Mouse (Mus musculus): ENCODE measurements at regions not wholly inside any gene's neighbourhood (a gene's known extent, or its start where the extent isn't known, plus 50 kb on each side); places are given as distances from the start of the nearest gene placed in this dataset.
A peak's percentile ranks its signal among the peaks of the same experiment; 100 is the strongest.

GRCm38 (mm10) chr14:66442576-66442975 lies 433.6 kb upstream of the Gulo start:
- no peak for ATAC-seq (ENCODE audit: insufficient number of reproducible peaks, low FRiP score)
- H3K9ac ChIP-seq: no peak overlapping the region
- WGBS: 13% methylated on average over 1 of the region's 1 CpGs

GRCm38 (mm10) chr14:66441825-66442224 lies 432.8 kb upstream of the Gulo start:
- H3K4me1 ChIP-seq (replicated peaks): peaks cover 9% of the 10 kb centered on the region
- 50% methylated on average over 4 of the region's 4 CpGs for WGBS
- no peak for ATAC-seq (ENCODE audit: insufficient number of reproducible peaks, low FRiP score)
- no peaks in the 10 kb centered on the region for H3K27me3 ChIP-seq (replicated peaks)
- H3K9ac ChIP-seq: no peak overlapping the region
- no peak overlapping the region for H3K4me2 ChIP-seq
- H3K36me3 ChIP-seq: no peaks in the 10 kb centered on the region
- no peak overlapping the region for H3K4me3 ChIP-seq
- H3K27ac ChIP-seq (ENCODE audit: poor library complexity, severe bottlenecking): no peak overlapping the region
- 0 out of 2 replicates have a peak, but pooled peaks cover 5% of the 10 kb centered on the region for H3K9me3 ChIP-seq (replicated peaks)

More at GRCm38 (mm10) chr14:66442576-66442975, 433.6 kb upstream of the Gulo start:
- no peak overlapping the region for H3K4me3 ChIP-seq
- no peak overlapping the region for H3K4me2 ChIP-seq
- no peaks in the 10 kb centered on the region for H3K36me3 ChIP-seq
- no peak overlapping the region for H3K27ac ChIP-seq (ENCODE audit: poor library complexity, severe bottlenecking)
- no peaks in the 10 kb centered on the region for H3K27me3 ChIP-seq (replicated peaks)
- 0 out of 2 replicates have a peak, but pooled peaks cover 5% of the 10 kb centered on the region for H3K9me3 ChIP-seq (replicated peaks)
- peaks cover 9% of the 10 kb centered on the region for H3K4me1 ChIP-seq (replicated peaks)

GRCm38 (mm10) chr14:66438572-66438971 lies 429.6 kb upstream of the Gulo start:
- peaks cover 9% of the 10 kb centered on the region for H3K4me1 ChIP-seq (replicated peaks)
- no peak overlapping the region for H3K4me2 ChIP-seq
- no peaks in the 10 kb centered on the region for H3K27me3 ChIP-seq (replicated peaks)
- H3K9me3 ChIP-seq (replicated peaks): no peaks in the 10 kb centered on the region
- H3K36me3 ChIP-seq: no peaks in the 10 kb centered on the region
- H3K27ac ChIP-seq (ENCODE audit: poor library complexity, severe bottlenecking): peak overlapping the region; percentile 48
- WGBS: 68% methylated on average over 1 of the region's 1 CpGs
- no peak for ATAC-seq (ENCODE audit: insufficient number of reproducible peaks, low FRiP score)
- no peak overlapping the region for H3K9ac ChIP-seq
- no peak overlapping the region for H3K4me3 ChIP-seq

GRCm38 (mm10) chr14:66438001-66438400 lies 429.0 kb upstream of the Gulo start:
- 0 out of 2 replicates have a peak, but pooled peaks cover 3% of the 10 kb centered on the region for H3K9me3 ChIP-seq (replicated peaks)
- no peak overlapping the region for H3K4me2 ChIP-seq
- no peaks in the 10 kb centered on the region for H3K27me3 ChIP-seq (replicated peaks)
- H3K9ac ChIP-seq: no peak overlapping the region
- 46% methylated on average over 1 of the region's 1 CpGs for WGBS
- ATAC-seq (ENCODE audit: insufficient number of reproducible peaks, low FRiP score): no peak
- H3K36me3 ChIP-seq: no peaks in the 10 kb centered on the region
- peaks cover 9% of the 10 kb centered on the region for H3K4me1 ChIP-seq (replicated peaks)
- H3K27ac ChIP-seq (ENCODE audit: poor library complexity, severe bottlenecking): peak overlapping the region; percentile 48
- no peak overlapping the region for H3K4me3 ChIP-seq

GRCm38 (mm10) chr14:66431630-66432029 lies 422.6 kb upstream of the Gulo start:
- Histone ChIP-seq H3K4me3 (no peak overlapping the region), H3K36me3 (no peaks in the 10 kb centered on the region), H3K27ac (ENCODE audit: poor library complexity, severe bottlenecking) (no peak overlapping the region), H3K4me1 (replicated peaks) (no peaks in the 10 kb centered on the region), H3K27me3 (replicated peaks) (no peaks in the 10 kb centered on the region), H3K9me3 (replicated peaks) (0 out of 2 replicates have a peak, but pooled peaks cover 3% of the 10 kb centered on the region), H3K4me2 (no peak overlapping the region), H3K9ac (no peak overlapping the region)
- WGBS: 69% methylated on average over 5 of the region's 5 CpGs
- no peak for ATAC-seq (ENCODE audit: insufficient number of reproducible peaks, low FRiP score)

- Histone ChIP-seq H3K4me3 (no peak overlapping the region), H3K27ac (ENCODE audit: poor library complexity, severe bottlenecking) (no peak overlapping the region), H3K36me3 (no peaks in the 10 kb centered on the region), H3K27me3 (replicated peaks) (peaks cover 6% of the 10 kb centered on the region; the same call in 1 of the 2 replicates), H3K4me2 (no peak overlapping the region), H3K9me3 (replicated peaks) (no peaks in the 10 kb centered on the region), H3K9ac (no peak overlapping the region), H3K4me1 (replicated peaks) (no peaks in the 10 kb centered on the region)
- WGBS: 15% methylated on average over 5 of the region's 5 CpGs
- ATAC-seq (ENCODE audit: insufficient number of reproducible peaks, low FRiP score): no peak
Measured at GRCm38 (mm10) chr14:66424141-66424540, 415.1 kb upstream of the Gulo start.

Measured in heart, embryonic 12.5 days (tissue).